Mouse (Mus musculus): ENCODE measurements around the gene BC037034.

- TF ChIP-seq POLR2A (IDR thresholded peaks at IDR 0.05; ENCODE audit: low read depth, low read length) (no peak), NRF1 (IDR thresholded peaks at IDR 0.05; ENCODE audit: low read depth, low read length) (no peak), CTCF (conservative IDR thresholded peaks at IDR 0.05 in 1 of 2, IDR thresholded peaks at IDR 0.05 in 1 of 2; ENCODE audit: low read depth in 2 of 2, low read length in 2 of 2) (no peak), USF2 (conservative IDR thresholded peaks at IDR 0.05; ENCODE audit: low read depth, low read length) (no peak), TCF12 (IDR thresholded peaks at IDR 0.05; ENCODE audit: low read depth, low read length) (no peak), ZC3H11A (IDR thresholded peaks at IDR 0.05; ENCODE audit: low read depth, low read length) (no peak), MAX (IDR thresholded peaks at IDR 0.05; ENCODE audit: low read length) (no peak), HCFC1 (IDR thresholded peaks at IDR 0.05; ENCODE audit: low read depth, low read length) (no peak), RAD21 (IDR thresholded peaks at IDR 0.05; ENCODE audit: low read depth, low read length) (no peak), UBTF (IDR thresholded peaks at IDR 0.05; ENCODE audit: low read depth, low read length) (no peak)
These were observed 6.8 kb downstream of the BC037034 start for GRCm38 (mm10) chr5:138256966-138257584.

Measured in CH12.LX (cell line).